Mouse (Mus musculus) midbrain, embryonic 11.5 days (tissue): ENCODE measurements around the gene Tekt4. TPM values are rescaled to one million over a fixed set of nuclear protein-coding genes. Genes with fewer than 3 reads are reported as not detected.

ENCODE experiments used
- ATAC-seq: fragments of 200-750 bp; cut with Nextera tagmentation; 2 replicates; pipeline ENCODE4 v1.8.0; 2017; ENCODE audit warnings: moderate TSS enrichment, moderate library complexity; ENCODE audit not compliant: low FRiP score
- DNase-seq: peaks from one replicate; pipeline ENCODE4 v3.0.0; 2015; ENCODE audit warnings: low spot score; ENCODE audit errors: missing footprints
- H3K27ac ChIP-seq: fragments of 300-500 bp; sonication (generic); 2 replicates; pipeline ENCODE4 v1.5.1; 2014; ENCODE audit warnings: low read depth, low read length
- H3K27me3 ChIP-seq: fragments of 300-500 bp; sonication (generic); 2 replicates; pipeline ENCODE4 v1.6.1; 2014; ENCODE audit warnings: mild to moderate bottlenecking, low read length, moderate library complexity, mixed read lengths; ENCODE audit not compliant: control insufficient read depth, insufficient read depth
- H3K36me3 ChIP-seq: fragments of 300-500 bp; sonication (generic); 2 replicates; pipeline ENCODE4 v1.6.1; 2014; ENCODE audit warnings: mild to moderate bottlenecking, low read length, moderate library complexity, mixed read lengths; ENCODE audit not compliant: control insufficient read depth, insufficient read depth
- H3K4me1 ChIP-seq: fragments of 300-500 bp; sonication (generic); 2 replicates; pipeline ENCODE4 v1.6.1; 2014; ENCODE audit warnings: low read length; ENCODE audit not compliant: control insufficient read depth, insufficient read depth
- H3K4me2 ChIP-seq: fragments of 300-500 bp; sonication (generic); 2 replicates; pipeline ENCODE4 v1.6.1; 2014; ENCODE audit warnings: mild to moderate bottlenecking, moderate library complexity
- H3K4me3 ChIP-seq: fragments of 300-500 bp; sonication (generic); 2 replicates; pipeline ENCODE4 v1.5.1; 2014; ENCODE audit warnings: low read depth, low read length
- H3K9ac ChIP-seq: fragments of 300-500 bp; sonication (generic); 2 replicates; pipeline ENCODE4 v1.6.1; 2014; ENCODE audit warnings: low read length
- H3K9me3 ChIP-seq: fragments of 300-500 bp; sonication (generic); 2 replicates; pipeline ENCODE4 v1.6.1; 2016; ENCODE audit warnings: low read length; ENCODE audit not compliant: control insufficient read depth
- WGBS: fragments of 180-500 bp; shearing (Covaris S2); extraction: QIAGEN DNeasy Blood & Tissue Kit; methylation state at CpG from one replicate; pipeline ENCODE4 v1.1.7; 2014; 5-methylcytosine and 5-hydroxymethylcytosine counted together
- polyA plus RNA-seq: library from polyadenylated mRNA; unstranded; fragments of >200 nt; fragmentation: Nextera tagmentation; extraction: Ambion mirVana; gene quantifications from 2 replicates; pipeline ENCODE4 v1.2.1, GENCODE M21; 2014

Tekt4 gene
- polyA plus RNA-seq, 1 experiment from 2014 or later, result 0.12 TPM

- no peak overlapping the region for H3K4me2 ChIP-seq
- peaks cover 25% of the 10 kb centered on the region for H3K4me1 ChIP-seq
- H3K4me3 ChIP-seq, result no peak overlapping the region
- H3K36me3 ChIP-seq, result no peaks in the 10 kb centered on the region
- 40% methylated on average over 10 of the region's 10 CpGs for WGBS
- peaks cover 14% of the 10 kb centered on the region for H3K27me3 ChIP-seq
- H3K9me3 ChIP-seq, result no peaks in the 10 kb centered on the region
- H3K27ac ChIP-seq, result no peak overlapping the region
- peak; percentile 79 for DNase-seq
- no peak for ATAC-seq
- H3K9ac ChIP-seq, result no peak overlapping the region
These were observed 27.0 kb upstream of the Tekt4 start for GRCm38 (mm10) chr17:25427441-25427840.

GRCm38 (mm10) chr17:25429240-25429639 is 25.2 kb upstream of the Tekt4 start:
- no peaks in the 10 kb centered on the region for H3K36me3 ChIP-seq
- peaks cover 24% of the 10 kb centered on the region for H3K27me3 ChIP-seq
- H3K27ac ChIP-seq, result no peak overlapping the region
- H3K9me3 ChIP-seq, result no peaks in the 10 kb centered on the region
- no peak overlapping the region for H3K4me2 ChIP-seq
- WGBS, result 58% methylated on average over 5 of the region's 5 CpGs
- ATAC-seq (no peak), DNase-seq (peak; percentile 80)
- no peak overlapping the region for H3K4me3 ChIP-seq
- H3K9ac ChIP-seq, result no peak overlapping the region
- peaks cover 36% of the 10 kb centered on the region for H3K4me1 ChIP-seq

GRCm38 (mm10) chr17:25429886-25430285 is 24.5 kb upstream of the Tekt4 start:
- peaks cover 35% of the 10 kb centered on the region for H3K4me1 ChIP-seq
- H3K9me3 ChIP-seq, result no peaks in the 10 kb centered on the region
- no peak overlapping the region for H3K4me2 ChIP-seq
- H3K4me3 ChIP-seq, result no peak overlapping the region
- H3K9ac ChIP-seq, result no peak overlapping the region
- H3K27ac ChIP-seq, result no peak overlapping the region
- ATAC-seq (no peak), DNase-seq (peak; percentile 44)
- 47% methylated on average over 6 of the region's 6 CpGs for WGBS
- H3K36me3 ChIP-seq, result no peaks in the 10 kb centered on the region
- H3K27me3 ChIP-seq, result peaks cover 24% of the 10 kb centered on the region

GRCm38 (mm10) chr17:25430534-25430933 is 23.9 kb upstream of the Tekt4 start:
- Histone ChIP-seq H3K27ac (no peak overlapping the region), H3K36me3 (no peaks in the 10 kb centered on the region), H3K4me1 (peaks cover 33% of the 10 kb centered on the region), H3K9ac (no peak overlapping the region), H3K27me3 (peaks cover 24% of the 10 kb centered on the region), H3K4me2 (no peak overlapping the region), H3K4me3 (no peak overlapping the region), H3K9me3 (no peaks in the 10 kb centered on the region)
- DNase-seq (peak; percentile 81), ATAC-seq (no peak)
- 41% methylated on average over 8 of the region's 8 CpGs for WGBS

GRCm38 (mm10) chr17:25432433-25433181 is 21.8 kb upstream of the Tekt4 start:
- H3K4me3 ChIP-seq, result peak overlapping the region; percentile 66
- no peaks in the 10 kb centered on the region for H3K9me3 ChIP-seq
- H3K9ac ChIP-seq, result peak overlapping the region; percentile 79
- no peaks in the 10 kb centered on the region for H3K36me3 ChIP-seq
- peaks cover 26% of the 10 kb centered on the region for H3K4me1 ChIP-seq
- peaks cover 24% of the 10 kb centered on the region for H3K27me3 ChIP-seq
- 1% methylated on average over 53 of the region's 53 CpGs for WGBS
- peak overlapping the region; percentile 40 for H3K27ac ChIP-seq
- peak; percentile 94 for DNase-seq
- peak; percentile 4 for ATAC-seq
- peak overlapping the region; percentile 97 for H3K4me2 ChIP-seq

- Histone ChIP-seq H3K4me2 (peak overlapping the region; percentile 97), H3K27ac (peak overlapping the region; percentile 40), H3K9me3 (no peaks in the 10 kb centered on the region), H3K9ac (peak overlapping the region; percentile 79), H3K36me3 (no peaks in the 10 kb centered on the region), H3K27me3 (peaks cover 24% of the 10 kb centered on the region), H3K4me3 (peak overlapping the region; percentile 66), H3K4me1 (peaks cover 26% of the 10 kb centered on the region)
- DNase-seq (no peak), ATAC-seq (peak; percentile 67)
- WGBS, result under 1% methylated on average over 36 of the region's 40 CpGs
These were observed 21.2 kb upstream of the Tekt4 start for GRCm38 (mm10) chr17:25433223-25433616.

GRCm38 (mm10) chr17:25433617-25434606 is 20.5 kb upstream of the Tekt4 start, which contains the start of gene Cacna1h:
Gene Cacna1h, minus strand, starts transcription at chr17:25433783.
- Histone ChIP-seq H3K9me3 (no peaks in the 10 kb centered on the region), H3K4me3 (peak within 1 kb of the TSS; percentile 66), H3K9ac (peak within 1 kb of the TSS; percentile 79), H3K27ac (peak within 1 kb of the TSS; percentile 40), H3K4me1 (peaks cover 26% of the 10 kb centered on the region), H3K27me3 (peaks cover 24% of the 10 kb centered on the region), H3K36me3 (no peaks in the 10 kb centered on the region), H3K4me2 (peak within 1 kb of the TSS; percentile 97)
- ATAC-seq, result peak; percentile 90
- peak; percentile 98 for DNase-seq
- WGBS, result 1% methylated on average over 71 of the region's 103 CpGs

- no peak for ATAC-seq
- H3K27me3 ChIP-seq, result no peaks in the 10 kb centered on the region
- H3K27ac ChIP-seq, result no peak overlapping the region
- H3K4me1 ChIP-seq, result no peaks in the 10 kb centered on the region; the same call in 1 of the 2 replicates
- H3K4me3 ChIP-seq, result no peak overlapping the region
- no peaks in the 10 kb centered on the region for H3K9me3 ChIP-seq
- no peak overlapping the region for H3K9ac ChIP-seq
- no peaks in the 10 kb centered on the region for H3K36me3 ChIP-seq
- DNase-seq, result no peak
- H3K4me2 ChIP-seq, result no peak overlapping the region
- 80% methylated on average over 6 of the region's 6 CpGs for WGBS
These were observed 13.0 kb upstream of the Tekt4 start for GRCm38 (mm10) chr17:25441417-25441816.
